Mouse (Mus musculus) thymus, postnatal 14 days (tissue): Measurements from ENCODE around the gene Otud5.
"Not testable (repeated sequence)": the region's sequence is repeated elsewhere in the genome, so short reads cannot be mapped to it uniquely, and the experiment has no call there.

Experiments used
- DNase-seq: peaks from one replicate; pipeline ENCODE4 v3.0.0; 2021

Otud5 gene

DNA sequence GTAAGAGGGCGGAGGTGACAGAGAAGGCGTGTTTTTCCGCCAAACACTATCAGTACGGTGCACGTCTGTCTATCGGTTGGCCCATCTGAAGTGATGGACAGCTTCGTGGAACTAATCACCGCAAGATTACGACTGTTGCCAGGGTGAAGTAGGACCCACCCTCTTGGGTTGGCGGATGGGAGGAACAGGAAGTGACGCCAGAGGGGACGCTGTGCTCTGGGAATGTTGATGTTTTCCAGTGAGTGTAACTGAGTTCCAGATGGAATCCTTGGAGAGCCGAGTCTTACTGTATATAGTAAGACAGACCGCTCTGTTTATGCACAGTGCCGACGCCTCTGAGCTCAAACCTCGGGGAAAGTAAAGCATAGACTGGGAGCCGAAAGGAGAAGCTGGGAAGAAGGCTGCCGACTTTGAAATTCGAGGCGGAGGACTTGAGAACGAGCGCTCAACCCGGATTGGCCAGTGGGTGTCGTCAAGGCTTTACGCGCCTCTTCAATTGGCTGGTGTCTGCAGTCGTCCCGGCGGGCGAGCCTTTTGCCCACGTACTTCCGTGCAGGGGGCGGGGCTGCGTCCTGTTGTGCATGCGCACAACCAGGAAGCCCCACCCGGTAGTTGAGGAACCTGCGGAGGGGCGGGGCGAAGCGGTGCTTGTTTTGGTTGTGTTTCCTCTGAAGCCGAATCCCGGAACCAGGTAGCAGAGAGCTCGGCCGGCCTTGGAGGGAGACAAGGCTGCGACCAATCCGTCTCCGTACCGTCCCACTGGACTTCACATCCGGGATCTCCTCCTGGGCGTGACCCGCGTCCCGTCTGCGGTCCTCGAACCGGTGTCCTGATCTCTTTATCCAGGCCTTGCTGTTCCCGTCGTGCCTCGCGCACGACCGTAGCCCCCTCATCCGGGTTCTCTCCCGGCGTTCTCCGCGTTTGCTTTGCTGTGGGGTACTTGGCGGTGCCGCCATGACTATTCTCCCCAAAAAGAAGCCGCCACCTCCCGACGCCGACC, at the start of gene Otud5:
TSS of gene Otud5 (plus strand) at position 202 of the 1,000 bp plus-strand sequence.
- DNase-seq: peak; percentile 96

DNA sequence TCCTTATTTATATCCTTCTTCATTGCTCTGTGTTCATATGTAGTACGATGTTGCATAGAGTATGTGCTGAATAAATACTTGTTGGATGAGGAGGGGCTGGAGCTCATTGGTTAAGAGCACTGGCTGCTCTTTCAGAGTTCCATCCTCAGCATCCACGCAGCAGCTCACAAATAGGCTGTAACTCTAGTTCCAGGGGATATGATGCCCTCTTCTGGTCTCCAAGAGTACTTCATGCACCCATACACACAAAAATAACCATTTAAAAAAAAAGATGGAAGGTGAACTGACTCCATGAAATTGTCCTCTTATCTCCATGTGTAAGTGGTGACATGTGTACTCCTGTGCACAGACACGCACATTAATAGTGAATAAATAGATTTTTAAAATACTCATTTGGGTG, 47.8 kb upstream of the Otud5 start:
- peak; percentile 9 for DNase-seq

DNA sequence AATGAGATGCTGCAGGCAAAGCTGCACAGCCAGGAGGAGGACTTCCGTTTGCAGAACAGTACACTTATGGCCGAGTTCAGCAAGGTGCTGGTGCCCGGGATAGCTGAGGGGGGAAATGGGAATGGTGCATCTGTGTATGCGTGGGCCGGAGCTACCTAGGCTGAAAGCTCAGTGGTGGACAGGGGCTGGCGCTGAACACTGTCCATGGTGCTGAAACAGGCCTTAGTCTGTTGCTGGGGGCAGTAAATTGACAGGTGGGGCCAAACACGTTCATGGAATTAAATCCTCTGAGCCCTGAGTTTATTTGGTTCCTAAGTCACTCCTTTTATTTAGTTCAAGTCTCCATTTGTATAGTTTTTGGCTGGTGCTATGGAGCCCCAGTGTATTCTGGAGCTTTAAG, 46.1 kb upstream of the Otud5 start:
- DNase-seq: peak; percentile 37

DNA sequence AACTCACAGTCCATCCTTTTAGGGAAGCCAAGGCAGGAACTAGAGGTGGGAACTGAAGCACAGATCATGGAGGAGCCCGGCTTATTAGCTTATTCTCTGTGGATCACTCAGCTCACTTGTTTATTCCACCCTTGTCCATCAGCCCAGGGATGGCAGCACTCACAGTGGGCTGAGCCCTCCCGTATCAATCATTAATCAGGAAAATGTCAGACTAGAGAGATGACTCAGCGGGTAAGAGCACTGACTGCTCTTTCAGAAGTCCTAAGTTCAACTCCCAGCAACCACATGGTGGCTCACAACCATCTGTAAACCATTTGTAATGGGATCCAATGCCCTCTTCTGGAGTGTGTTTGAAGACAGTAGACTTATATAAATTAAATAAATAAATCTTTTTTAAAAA, 43.8 kb upstream of the Otud5 start:
- DNase-seq: no peak

DNA sequence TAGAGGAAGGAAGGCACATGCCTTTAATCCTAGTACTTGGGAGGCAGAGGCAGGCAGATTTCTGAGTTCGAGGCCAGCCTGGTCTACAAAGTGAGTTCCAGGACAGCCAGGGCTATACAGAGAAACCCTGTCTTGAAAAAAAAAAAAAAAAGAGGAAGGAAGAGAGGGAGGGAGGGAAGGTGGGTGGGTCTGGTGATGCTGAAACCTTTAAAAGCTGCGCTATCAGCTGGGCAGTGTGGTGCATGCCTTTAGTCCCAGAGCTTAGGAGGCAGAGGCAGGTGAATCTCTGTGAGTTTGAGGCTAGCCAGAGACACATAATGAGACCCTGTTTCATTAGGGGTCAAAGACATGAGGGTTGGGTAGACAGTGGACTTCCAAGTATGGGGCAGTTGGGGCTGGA, 39.0 kb upstream of the Otud5 start:
- DNase-seq: not testable (repeated sequence)

DNA sequence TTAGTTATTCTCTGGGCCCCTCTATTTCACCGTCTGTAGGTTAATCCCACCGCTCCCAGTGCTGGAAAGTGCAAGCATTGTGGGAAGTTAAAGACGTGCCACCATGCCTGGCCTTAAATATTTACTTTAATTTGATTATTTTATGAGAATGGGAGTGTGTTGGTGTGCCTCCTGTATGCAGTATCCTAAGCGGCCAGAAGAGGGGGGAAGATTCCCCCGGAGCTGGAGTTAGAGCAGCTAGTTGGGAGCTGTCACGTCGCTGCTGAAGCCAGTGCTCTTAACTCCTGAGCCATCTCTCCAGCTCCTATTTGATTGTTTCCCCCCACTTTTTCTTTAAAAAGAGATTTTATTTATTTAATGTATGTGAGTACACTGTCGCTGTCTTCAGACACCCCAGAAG, 26.1 kb upstream of the Otud5 start:
- DNase-seq: peak; percentile 23

DNA sequence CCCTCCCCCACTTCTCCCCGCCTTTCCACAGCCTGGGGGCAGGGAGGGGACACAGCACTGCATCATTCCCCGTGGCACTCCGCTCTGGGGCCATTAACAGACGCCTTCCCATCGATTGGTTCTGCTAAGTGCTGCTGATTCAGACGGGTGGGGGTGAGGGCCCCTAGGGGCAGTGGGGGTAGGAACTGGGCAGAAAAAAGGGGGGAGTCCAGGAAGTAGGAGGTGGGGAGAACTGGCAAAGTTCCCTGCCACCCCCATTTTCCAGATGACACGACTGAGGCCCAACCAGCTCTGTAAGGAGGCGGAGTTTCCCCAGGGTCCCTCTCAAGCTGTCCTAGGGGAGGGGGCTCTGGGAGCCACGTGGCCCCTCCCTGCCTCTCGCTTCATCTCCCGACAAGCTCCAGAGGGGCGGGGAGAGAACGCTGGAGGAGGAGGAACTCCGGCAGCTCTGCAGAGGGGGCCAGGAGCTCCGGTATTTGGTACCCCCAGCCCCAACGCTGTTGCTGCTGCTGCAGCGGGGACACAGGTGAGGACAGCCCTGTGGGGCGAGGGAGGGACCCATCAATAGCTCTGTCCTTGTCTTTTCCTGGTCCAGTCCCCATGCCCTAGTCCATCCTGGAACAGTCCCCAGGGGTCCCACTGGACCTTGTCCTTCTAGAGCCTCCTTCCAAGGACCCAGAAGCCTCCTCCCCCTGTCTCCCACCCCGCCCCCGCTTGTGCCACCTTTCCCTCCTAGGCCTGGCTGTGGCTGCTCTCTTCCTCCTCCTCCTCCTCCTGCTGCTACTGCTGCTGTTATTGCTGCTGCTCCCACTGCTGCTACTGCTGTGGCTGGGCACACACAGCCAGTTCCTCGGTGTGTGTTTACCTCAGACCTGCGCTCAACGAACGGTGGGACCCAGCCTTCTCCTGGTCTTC, 19.0 kb upstream of the Otud5 start, which contains the start of gene Kcnd1:
TSS of gene Kcnd1 (plus strand) at position 425 of the 915 bp plus-strand sequence.
- no peak for DNase-seq

DNA sequence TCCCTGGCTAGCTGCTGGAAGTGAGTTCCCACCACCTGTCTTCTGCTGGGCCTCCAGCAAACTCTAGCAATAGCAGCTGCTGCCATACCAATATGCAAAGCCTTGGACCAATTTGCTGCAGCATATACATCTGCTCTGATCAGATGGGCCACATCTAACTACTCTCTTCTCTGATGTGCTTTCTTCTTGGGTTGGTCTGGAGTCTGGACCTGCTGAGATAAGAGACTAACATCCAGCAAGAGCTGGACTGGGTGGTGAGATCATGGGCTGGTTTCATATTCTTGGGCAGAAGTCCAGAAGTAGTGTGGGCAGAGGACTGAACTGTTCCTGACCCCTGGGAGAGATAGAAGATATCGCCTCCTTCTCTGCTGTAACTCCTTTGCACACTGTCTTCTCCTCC, 4.0 kb upstream of the Otud5 start:
- DNase-seq: no peak

DNA sequence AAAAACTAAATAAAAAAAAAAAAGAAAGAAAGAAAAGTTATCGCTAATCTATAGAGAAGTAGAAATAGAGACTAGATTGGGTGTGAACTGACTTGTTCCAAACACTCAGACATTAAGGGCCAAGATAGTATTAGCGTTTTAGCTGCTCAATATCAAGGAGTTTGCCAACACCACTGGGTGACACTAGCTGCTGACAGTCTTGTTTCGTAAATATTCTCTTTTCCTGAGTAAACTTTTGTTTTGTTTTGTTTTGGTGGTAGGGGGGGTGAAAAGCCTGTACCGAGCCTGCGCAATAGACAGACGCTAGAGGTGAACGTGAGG, 362 bp upstream of the Otud5 start:
- DNase-seq: no peak

DNA sequence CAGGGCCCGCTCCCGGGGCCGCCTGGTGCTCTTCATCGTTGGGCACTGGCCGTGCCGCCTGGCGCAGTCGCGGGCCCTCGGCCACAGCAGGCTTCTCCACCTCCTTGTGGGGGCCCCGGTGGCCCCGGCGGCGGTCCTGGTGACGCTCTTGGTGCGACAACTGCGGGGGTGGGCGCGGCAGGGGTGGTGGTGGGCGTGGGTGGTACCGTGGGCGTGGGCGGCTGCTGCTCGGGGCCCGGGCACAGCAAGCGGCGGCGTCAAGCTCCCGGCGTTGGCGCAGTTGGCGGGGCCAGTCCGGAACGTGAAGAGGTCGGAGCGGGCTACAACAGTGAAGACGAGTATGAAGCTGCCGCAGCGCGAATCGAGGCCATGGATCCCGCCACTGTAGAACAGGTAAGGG, 1.2 kb downstream of the Otud5 start:
- DNase-seq: peak; percentile 54

DNA sequence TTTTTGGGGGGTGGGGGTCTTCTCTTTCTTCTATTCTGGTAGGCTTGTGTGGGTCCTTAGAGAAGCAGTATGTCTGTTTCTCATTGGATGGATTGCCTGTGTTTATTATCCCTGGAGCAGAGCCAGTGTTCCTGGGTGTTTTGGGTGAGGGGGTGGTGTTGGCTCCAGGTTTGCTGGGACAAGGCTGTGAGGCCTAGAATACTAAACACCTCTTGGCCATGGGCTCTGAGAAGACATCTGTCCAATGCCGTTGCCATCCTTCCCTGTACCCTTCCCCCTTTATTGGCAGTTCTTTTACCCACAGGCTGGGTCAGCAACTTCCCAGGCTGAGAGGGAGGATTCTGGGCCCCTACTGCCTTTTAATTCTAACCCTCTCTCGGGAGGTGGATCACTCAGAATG, 6.7 kb downstream of the Otud5 start:
- DNase-seq: no peak

DNA sequence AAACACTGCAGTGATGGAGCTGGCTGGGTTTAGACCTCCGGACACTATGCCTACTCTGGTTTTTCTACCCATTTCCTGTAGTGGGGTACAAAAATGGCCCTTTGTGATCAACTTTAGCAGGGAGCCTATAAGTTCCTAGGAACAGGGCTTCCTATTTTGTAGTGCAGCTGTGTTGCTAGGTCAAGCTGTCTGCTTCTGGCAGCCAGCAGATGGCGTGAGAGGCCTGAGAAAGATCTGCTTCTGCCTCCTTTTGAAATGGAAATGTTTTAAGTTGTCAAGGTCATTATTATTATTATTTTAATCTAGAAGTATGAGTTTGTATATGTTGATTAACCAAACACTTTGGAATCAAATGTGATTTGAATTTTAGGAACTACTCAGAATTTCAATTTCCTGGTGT, 13.4 kb downstream of the Otud5 start:
- peak; percentile 43 for DNase-seq

DNA sequence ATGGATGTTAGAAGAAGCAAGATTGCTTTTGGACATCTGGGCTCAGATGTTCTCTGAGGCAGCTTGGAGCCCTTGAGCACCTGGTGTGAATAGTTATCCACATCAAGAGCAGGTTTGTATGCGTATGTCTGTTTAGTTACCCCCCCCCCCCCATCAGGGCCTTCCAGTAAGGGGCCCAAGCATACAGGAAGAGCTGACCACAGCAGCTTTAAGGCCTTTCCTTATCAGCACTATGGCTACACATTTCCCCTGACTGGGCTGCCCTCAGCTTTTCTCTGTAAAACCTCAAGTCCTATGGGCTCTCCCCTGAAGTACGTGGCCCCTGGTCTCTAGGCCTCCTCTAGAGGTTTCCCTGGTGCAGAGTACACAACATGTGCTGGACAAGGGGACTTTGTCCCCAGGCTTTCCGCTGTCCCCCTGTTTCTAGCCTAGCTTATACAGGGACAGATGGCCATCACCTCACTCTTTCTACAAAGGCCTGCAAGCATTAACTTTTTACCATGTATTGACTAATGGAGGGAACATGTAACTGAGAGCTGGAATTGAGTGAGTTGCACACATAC, 18.1 kb downstream of the Otud5 start:
- DNase-seq: no peak

DNA sequence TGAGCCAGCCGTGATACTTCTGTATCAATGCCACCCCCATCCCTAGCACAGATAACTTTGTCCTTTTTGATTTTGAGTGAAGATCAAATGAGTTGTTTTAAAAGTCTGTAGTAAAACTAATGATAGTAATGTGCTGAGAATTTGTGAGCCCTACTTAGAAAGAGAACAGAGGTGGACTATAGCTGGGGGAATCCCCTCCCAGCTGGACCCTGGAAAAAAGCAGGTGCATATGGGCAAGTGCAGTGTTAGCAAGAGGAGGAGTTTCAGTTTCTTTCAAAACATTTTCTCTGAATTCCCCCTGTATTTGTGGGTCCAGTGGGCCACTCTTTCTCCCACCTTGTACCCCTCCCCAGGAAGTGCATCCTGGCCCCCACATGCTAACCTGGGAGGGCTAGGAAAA, 22.0 kb downstream of the Otud5 start:
- DNase-seq: no peak

DNA sequence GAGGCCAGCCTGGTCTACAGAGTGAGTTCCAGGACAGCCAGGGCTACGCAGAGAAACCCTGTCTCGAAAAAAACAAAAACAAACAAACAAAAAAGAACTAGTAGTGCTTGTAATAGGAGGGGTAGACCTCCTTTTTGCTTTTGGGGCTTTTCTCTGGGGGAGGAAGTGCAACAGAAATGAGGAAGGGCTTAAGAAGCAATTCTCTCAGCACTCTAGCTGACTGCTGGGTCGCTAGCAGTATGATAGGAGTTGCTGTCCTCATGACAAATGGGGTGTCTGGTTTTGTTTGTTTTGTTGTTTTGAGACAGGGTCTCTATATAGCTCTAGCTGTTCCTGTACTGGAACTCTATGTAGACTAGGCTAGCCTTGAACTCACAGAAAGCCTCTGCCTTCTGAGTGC, 23.4 kb downstream of the Otud5 start:
- DNase-seq: no peak

DNA sequence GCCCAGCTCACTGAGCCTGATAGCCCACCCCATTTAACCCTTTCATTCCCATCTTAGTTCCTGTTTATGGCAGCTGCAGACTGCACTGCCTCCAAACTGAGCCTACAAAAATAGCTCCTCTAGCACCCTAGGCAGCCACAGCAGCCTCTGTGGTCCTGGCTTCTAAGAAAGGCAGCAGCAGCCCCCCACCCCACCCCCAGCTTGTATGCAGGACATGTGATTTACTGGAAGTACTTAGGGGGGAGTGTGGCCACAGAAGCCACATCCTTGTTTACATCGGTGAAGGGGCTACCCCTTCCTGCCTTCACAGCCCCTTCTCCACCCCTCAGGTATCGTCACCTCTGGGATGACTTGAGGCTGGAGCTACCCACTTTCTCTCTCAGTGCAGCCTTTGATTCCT, 24.2 kb downstream of the Otud5 start:
- DNase-seq: no peak

DNA sequence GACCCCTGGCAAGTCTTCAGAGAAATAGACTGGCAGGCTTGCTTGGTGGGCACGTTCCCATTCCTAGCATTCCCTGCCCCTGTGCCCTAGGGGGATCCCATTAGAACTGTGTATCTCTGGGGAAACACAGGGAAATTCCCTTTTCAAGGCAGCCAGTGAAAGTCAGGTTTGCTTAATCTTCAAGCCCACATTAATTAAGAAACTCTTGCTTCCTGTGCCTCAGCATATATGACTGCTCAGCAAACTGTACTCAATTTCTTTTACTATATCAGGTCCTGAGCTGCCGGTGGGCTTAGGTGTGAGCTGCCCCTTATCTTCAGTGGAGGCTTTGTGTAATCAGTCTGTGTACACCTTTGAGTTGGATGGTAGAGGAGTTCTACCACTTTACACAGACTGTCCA, 24.6 kb downstream of the Otud5 start:
- no peak for DNase-seq

DNA sequence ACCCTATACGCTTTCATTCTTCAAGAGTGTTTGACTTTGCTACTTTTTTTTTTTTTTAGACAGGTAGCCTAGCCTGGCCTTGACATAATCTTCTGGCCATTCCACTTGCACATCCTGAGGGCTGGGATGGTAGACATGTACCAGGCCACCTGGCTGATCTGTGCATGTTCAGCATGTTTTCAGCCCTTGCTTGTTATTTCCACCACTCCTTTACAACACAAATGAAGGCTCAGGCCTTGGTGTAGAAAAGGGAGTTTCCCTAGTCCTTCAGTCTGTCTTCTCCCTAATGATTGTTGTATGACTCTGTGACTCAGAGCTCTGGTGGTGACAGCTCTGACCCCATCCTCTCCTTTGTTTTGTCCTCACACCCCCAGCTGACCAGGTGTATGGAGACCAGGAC, 26.0 kb downstream of the Otud5 start:
- DNase-seq: no peak

DNA sequence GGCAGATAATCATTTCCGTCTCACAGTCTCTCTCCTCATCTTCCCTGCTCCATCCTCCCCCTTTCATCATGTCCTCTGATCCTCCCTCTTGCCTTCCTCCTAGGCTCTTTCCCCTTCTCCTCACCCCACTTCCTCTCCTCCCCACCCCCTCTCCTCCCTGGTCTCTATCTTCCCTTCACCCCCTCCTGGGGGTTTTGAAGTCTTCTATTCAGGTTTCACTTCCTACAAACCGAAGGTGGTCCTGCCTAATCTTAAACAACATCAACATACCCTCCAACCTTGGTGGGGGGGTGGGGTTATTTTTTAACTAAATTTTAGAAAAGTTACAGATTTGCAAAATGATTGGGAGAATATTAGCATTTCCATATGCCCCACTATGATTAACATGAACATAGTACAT, 27.3 kb downstream of the Otud5 start:
- DNase-seq: no peak

DNA sequence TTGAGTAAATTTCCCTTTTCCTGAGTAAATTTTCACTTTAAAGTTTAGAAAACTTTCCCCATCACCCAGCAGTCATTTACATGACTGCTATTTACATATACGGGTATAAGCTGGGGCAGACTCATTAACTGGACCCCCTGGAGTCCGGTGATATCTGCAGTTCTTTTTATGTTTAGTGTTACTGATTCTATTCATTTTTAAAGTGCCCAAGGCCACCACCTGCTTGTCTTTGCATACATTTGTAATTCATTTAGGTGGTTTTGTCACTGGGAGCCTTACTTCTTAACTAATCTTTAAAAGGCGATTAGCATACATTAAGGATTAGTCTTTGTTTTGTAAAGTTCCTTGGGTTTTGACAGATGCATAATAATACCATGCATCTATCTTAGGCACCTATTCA, 28.7 kb downstream of the Otud5 start:
- DNase-seq: no peak

DNA sequence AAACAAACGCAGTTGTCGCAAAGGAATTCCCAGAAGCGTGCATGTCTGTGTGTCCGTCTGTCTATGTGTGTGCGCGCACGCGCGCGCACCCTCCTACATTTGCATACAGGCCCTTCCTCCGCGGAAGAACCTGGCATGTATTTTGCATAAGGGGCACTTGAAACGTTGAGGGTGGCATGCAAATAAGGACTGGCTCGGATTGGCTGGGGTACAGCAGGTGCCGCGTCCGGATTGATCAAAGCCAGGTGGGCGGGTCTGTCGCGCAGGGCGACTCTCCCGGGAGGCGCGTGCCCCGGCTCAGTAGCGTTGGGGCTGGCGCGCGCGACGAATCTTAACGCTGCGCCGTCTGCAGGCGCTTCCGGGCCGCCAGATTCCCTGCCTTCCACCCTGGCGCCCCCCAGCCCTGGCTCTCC, 36.8 kb downstream of the Otud5 start, which contains the start of gene Pim2:
TSS of gene Pim2 (plus strand) at position 256 of the 413 bp plus-strand sequence.
- peak; percentile 92 for DNase-seq

DNA sequence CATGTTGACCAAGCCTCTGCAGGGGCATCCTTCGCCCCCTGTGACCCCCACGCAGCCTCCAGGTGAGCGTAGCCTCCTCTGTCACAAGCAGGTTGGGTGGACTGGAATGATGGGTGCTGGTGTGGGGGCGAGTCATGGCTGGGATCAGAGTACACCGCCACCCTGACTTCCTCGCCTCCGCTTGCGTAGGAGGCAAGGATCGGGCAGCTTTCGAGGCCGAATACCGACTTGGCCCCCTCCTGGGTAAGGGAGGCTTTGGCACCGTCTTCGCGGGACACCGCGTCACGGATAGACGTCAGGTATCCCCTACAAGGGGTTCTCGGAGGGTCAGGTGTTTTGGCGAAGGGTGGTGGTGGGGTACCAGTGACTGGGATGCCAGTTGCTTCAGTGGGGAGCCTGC, 37.3 kb downstream of the Otud5 start:
- DNase-seq: peak; percentile 36

DNA sequence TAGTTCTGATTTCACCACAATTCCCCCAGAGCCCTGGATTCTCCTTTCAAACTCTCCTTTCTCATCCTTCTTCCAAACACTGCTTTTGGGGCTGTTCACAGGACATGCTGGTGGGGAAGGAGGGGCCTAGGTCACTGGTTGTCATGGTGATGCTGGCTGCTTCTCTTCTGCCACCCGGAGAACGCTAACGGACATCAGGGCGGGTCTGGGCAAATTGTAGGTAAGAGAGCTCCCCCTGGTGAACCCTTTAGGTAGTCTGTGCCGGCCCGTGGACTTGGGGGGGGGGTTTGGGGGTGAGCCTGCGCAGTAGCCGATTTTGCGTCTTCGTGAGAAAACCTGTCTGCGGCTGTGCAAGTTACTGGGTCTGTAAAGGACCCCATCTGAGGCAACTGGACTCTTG, 38.7 kb downstream of the Otud5 start:
- peak; percentile 60 for DNase-seq
